Mouse (Mus musculus): ENCODE measurements around the gene Ptpra.
"Not testable (repeated sequence)": the region's sequence is repeated elsewhere in the genome, so short reads cannot be mapped to it uniquely, and the experiment has no call there.

Gene Ptpra

DNA sequence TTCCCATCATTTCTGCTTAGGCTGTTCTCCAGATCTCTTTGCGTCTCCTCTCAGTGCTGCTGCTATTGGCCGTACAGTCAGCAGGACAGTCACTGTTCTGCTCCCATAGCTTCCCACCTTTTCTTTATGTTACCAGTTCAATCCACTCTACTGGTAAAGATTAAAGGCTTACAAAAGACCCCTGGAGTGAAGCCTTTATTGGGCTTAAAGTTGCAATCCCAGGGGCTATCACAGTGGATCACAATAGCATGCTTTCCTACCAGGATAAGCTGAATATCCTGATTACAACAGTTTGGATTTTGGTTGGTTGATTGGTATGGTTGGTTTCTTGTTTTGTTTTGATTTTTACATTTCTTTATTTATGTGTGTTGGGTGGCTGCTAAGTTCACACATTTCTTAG, 37.9 kb downstream of the Ptpra start:
- no peak for DNase-seq (ENCODE audit: low read depth, low spot score)

DNA sequence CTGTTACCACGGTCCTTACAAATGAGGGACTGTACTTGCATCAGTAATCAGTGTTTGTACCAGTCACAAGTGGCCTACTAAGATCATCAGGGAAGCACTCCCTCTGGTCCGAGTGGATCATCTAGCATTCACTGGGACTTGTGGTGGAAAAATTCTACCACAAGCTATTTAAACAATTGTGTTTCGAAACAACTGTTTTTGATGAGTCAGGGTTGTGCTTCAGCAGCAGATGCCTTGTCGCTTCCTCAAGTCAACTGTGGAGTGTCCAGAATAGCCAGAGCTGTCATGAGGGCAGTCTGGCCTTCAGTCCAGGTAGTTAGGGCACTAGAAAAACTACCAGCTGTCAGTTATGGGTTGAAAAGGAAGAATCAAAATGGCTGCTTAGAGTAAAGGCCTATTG, 38.5 kb downstream of the Ptpra start:
- DNase-seq (ENCODE audit: low read depth, low spot score), result no peak

DNA sequence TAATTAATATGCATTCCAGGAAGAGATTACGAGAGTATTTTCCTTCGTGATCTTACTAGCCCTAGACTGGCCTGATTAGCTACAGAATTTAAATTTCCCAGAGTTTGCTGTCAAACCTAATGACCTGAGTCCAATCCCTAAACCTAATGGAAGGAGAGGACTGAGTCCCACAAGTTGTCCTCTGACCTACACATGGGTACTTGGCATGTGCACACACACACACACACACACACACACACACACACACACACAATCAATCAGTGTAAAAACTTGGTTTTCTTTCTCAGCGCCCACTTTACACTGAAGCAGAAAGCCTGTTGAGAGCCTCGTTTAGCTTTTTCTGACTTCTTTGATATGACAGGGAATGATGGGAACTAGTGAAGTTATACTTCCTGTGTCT, 41.1 kb downstream of the Ptpra start:
- DNase-seq (ENCODE audit: low read depth, low spot score), result no peak

DNA sequence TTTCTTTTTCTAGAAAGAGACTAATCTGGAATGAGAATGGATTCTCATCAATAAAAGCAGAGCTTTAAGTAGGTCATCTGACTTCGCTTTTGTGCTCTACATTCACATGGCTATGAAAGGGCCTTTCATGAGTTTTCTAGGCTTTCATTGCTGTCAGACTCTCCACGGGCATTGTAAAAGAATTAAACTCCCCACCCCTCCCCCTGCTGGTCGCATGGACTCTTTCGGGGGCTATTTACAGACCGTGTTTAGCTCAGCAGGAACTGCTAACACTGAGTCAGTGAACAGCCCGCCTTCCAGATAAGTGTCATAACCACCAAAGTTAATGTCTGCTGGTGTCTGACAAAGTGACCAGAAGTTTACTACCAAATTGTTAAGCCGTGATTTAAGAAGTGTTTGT, 41.5 kb downstream of the Ptpra start:
- no peak for DNase-seq (ENCODE audit: low read depth, low spot score)

DNA sequence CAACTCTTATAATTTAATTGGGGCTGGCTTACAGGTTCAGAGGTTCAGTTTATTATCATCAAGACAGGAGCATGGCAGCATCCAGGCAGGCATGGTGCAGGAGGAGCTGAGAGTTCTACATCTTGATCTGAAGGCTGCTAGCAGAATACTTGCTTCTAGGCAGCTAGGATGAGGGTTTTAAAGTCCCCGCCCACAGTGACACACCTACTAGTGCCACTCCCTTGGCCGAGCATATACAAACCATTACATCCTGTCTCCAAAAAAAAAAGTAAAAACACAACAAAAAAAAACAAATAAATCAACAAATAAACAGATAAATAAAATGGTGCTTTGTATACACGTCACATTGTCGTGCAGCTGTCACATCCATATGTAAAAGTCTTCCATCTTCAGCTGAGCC, 45.0 kb downstream of the Ptpra start:
- not testable (repeated sequence) for DNase-seq (ENCODE audit: low read depth, low spot score)

DNA sequence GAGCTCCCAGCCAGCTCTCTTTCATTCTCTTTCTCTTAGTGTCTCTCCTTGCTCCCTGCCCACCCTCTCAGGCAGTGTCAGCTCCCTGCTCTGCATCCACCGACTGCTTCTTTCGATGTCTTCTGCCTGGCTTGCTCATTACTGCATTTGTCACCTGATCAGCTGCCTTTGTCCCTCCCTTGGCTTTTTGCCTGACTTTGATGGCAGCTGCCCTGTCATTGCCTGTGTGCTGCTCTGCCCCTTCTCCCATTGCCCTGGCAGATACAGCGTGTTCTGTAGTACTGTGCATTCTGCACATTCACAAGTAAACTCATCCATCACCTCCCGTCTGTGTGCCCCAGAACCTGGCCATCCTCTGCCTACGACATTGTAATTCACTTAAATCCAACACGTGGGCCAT, 46.0 kb downstream of the Ptpra start:
- peak; percentile 32 for DNase-seq (ENCODE audit: low read depth, low spot score)

DNA sequence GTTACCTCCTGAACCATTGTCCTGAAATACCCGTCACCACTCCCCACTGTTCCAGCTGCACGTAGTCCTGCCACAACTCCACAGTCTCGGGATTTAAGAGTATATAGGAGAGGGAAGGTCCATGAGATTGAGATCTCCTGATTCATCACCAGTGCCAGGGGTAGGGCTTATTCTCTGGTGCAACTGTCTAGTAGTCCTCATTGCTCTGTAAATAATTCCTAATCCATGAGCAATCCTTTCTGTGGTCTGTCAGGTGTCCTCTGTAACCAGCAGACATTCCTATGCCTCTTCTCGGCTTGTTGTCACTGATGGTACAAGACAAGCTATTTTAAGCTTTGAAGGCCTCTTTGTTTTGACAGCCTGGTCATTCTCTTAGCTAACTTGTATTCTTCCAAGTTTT, 46.9 kb downstream of the Ptpra start:
- no peak for DNase-seq (ENCODE audit: low read depth, low spot score)

DNA sequence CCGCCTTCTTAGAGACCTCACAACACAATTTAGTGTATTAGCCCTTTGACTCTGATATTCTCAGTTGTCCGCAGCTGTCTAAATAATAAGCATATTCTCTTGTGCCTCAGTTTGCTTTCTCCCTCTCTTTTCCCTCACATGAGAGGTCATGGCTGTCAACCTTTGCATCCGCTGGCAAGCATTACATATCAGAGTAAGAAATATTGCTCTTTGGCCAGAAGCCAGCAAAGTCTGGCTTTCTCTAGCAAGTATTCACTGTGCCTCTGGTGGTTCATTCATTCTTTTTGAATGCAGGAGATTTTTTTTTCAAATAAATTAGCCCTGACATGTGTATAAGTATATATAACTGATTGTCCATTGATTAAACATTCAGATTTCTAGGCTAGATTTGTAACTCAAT, 49.5 kb downstream of the Ptpra start:
- DNase-seq (ENCODE audit: low read depth, low spot score), result no peak

DNA sequence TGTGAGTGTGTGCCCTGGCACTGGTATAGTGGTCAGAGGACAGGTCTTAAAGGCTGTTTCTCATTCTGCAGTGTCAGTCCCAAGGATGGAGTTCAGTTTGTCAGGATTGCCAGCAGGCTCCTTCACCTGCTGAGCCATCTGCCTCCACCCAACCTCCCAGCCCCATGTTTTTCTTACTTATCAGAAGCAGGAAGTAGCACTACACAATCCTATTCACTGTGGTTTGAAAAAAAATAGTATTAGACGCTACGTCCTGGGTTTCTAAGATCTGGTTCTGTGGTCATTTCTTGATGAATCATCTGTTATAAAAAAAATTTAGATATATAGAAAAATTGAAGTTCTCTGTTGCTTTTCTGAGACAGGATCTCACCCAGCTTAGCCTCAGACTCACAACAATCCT, 51.5 kb downstream of the Ptpra start:
- DNase-seq (ENCODE audit: low read depth, low spot score), result no peak

DNA sequence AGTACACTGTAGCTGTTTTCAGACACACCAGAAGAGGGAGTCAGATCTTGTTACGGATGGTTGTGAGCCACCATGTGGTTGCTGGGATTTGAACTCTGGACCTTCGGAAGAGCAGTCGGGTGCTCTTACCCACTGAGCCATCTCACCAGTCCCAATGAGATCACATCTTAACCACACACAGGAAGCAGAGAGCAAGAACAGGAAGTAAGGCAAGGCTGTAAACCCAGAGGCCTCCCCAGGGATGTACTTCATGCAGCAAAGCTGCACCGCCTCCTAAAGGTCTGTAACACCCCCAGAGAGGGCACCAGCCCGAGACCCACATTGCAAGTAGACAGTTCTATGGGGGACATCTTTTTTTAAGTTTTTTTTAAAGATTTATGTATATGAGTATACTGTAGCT, 61.5 kb downstream of the Ptpra start:
- not testable (repeated sequence) for DNase-seq (ENCODE audit: low read depth, low spot score)

DNA sequence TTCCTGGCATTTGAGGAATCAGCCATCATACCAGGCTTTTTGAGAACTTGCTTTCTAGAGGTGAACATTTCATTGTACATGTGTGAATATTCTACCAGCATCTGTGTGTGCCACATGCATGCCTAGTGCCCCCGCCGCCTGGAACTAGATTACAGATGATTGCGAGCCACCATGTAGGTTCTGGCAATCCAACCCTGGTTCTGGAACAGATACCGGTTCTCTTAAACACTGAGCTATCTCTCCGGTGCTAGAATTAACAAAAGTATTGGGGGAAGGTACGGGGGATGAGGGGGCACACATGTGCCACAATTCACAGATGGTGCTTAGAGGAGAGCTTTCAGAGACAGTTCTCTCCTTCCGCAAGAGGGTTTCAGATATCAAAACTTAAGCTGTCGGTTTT, 63.8 kb downstream of the Ptpra start:
- no peak for DNase-seq (ENCODE audit: low read depth, low spot score)

DNA sequence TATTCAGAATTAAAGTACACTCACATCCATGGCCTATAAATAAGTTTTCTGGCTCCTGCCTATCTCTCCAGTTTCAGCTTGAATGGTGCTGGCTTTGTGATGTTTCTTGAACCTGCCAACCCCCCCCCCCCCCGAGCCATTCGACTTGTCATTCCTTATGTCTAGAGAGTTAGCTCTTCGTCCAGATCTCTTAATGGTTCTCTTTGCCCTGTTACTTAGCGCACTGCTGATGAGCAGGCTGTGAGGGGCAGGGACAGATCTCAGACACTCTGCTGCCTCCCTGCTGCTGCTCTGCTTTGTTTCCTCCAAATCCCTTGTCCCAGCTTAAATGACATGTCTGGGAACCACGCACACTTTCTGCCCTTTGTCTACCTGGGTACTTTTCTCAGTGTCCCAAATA, 65.7 kb downstream of the Ptpra start:
- DNase-seq (ENCODE audit: low read depth, low spot score), result no peak

DNA sequence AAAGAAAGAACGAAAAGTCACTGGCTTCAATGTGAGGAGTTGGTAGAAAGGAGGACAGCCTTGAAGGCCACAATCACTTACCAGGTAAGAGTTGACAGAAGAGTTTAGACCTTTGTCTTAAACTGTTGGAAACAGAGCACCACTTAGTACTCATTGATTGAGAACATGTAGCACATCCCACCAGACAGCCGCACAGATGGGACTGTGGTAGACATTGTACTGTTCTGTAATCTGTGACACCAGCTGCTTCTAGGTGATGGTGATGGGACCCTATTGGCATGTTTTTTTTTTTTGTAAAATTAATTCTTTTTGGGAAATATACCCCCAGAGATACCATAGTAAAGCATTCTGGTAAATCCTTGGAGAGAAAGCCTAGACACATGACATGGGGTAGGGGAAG, 71.8 kb downstream of the Ptpra start:
- DNase-seq (ENCODE audit: low read depth, low spot score), result no peak

DNA sequence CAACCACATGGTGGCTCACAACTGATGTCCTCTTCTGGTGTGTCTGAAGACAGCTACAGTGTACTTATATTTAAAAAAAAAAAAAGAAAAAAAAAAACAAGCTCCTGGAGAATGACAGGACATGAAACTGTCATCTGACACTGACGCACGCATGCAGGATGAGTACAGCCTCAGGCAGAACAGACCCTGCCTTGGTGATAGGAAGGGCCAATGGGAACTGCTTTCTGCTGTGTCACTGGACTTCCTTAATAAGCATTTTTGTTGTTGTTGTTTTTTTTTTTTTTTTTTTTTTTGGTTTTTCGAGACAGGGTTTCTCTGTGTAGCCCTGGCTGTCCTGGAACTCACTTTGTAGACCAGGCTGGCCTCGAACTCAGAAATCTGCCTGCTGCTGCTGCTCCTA, 75.4 kb downstream of the Ptpra start:
- not testable (repeated sequence) for DNase-seq (ENCODE audit: low read depth, low spot score)

DNA sequence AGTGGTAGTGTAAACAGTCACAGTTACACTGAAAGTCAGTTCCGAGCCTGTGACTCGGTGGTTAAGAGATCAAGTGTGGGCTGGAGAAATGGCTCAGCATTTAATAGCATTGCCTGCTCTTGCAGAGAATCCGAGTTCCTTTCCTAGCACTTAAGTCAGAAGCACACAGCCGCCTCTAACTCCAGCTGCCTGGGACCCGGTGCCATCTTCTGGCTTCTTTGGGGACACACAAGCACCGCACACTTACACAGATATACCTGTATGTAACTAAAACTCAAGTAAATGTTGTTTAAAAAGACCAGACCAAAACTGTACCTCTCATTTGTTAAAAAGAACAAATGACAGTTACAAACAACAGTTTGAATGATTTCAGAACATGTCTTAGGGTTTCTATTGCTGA, 78.4 kb downstream of the Ptpra start:
- DNase-seq (ENCODE audit: low read depth, low spot score), result no peak

DNA sequence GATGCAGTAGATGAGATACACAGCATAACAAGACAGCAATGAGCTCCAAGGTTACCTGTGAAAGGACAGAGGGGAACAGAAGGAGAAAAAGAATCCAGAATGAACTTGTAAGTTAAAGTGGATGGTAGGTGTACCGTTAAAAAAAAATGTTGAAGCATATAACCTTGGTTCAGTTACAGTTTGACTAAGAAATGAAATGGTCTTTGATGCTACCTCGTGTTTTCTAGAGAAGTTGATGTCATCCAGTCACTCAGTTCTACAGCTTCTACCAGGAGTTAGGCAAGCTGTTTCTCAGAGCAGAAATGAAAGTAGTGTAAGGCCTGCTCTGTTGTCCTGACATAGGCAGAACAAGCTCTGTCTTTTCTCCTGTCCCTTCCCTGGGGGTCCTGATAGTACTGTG, 79.2 kb downstream of the Ptpra start:
- no peak for DNase-seq (ENCODE audit: low read depth, low spot score)

DNA sequence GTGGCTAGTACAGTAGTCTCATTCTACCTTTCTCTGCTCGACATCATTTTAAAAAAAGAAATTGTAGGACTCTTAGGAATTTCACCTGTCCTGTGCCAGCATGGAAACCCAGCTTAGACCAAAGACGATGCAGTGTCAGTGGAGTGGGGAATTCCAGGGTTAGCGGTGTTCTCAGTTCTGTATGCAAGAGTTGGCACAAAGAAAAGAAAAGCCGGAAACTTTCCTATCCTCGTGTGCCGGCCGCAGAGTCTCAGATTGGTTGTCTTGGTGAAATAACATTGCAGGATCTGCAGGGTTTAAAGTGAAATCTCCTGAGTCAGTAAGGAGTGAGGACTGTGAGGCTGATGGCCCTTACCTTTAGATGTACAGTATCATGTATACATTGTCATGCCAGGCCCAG, 79.8 kb downstream of the Ptpra start:
- DNase-seq (ENCODE audit: low read depth, low spot score), result no peak

DNA sequence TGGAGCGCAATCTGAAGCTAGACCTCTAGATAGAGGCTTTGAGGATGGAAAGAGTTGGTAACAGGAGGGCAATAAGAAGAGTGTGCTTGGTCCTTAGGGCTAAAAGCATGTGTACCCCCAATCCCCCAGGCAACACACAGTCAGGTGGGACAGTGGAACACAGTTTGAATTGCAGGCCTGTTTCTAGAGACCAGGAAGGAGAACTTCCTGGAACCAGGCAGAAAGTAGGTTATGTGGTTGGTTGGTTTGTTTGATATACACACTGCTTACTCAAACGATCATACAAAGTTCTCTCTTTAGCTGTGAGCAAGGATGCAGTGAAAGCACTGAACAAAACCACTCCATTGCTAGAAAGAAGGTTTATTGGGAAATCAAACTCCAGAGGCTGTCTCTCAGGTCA, 82.1 kb downstream of the Ptpra start:
- DNase-seq (ENCODE audit: low read depth, low spot score), result no peak

DNA sequence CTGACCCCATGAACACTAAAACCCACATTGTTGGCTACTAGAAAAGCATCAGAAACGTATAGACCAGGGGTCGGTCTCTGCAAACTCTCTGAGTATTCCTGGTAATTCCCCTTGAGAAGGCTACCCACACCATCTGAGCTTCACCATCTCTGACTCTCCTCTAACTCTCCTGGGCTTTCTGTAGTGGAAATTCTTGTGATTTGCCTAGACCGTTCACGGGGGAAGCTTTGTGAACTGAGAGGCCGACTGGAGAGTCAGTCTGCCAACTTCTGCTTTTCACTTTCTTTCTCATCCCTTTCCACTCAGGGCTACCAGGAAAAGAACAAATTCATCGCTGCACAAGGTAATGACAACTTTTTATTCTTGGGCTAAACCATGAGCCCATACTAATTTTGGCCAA, 84.9 kb downstream of the Ptpra start:
- DNase-seq (ENCODE audit: low read depth, low spot score), result no peak

DNA sequence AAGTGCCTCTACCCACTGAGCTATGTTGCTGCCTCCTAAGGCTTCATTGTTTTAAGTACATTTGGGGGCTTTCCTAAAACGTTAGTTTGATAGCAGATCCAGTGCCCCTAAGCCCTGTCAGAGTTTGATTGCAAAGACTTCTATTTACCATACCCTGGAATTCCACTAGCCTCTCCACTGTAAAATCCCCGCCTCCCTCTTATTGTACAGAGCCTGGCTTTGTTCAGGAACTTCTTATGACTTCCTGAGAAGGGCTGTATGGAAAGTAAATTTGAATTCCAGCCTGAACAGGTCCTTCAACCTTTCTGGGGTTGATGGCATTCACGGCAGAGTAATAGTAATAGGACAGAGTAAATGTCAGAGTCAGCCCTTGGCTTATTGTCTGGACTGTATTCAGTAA, 86.8 kb downstream of the Ptpra start:
- no peak for DNase-seq (ENCODE audit: low read depth, low spot score)

DNA sequence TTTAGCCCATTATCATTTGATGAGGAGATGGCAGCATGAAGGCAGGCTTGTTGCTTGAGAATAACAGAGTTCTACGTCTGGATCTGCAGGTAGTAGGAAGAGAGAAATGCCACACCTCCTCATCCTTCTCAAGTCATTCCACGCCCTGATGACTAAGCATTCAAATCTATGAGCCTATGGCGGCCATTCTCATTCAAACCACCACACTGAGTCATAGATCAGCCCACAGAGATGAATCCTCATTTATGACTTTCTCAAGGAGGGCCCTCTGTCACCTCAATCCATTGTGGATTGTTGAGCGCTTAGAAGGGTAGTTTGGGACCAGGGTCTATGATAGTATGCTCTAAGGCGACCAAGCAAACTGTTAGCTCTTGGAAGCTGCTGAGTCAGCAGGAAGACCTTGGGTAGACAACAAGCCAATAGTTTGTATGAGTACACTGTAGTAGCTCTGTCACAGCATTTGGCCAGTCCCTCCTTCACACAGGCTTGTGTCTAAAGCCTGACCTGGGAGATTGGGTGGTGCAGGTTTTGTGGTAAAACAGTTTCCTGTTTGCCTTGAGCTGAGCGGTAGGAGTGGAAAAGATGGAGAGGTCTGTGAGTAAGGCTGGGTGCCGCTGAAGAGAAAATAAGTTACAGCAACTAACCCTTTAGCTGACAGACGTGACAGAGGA, 88.9 kb downstream of the Ptpra start:
- DNase-seq (ENCODE audit: low read depth, low spot score), result no peak

DNA sequence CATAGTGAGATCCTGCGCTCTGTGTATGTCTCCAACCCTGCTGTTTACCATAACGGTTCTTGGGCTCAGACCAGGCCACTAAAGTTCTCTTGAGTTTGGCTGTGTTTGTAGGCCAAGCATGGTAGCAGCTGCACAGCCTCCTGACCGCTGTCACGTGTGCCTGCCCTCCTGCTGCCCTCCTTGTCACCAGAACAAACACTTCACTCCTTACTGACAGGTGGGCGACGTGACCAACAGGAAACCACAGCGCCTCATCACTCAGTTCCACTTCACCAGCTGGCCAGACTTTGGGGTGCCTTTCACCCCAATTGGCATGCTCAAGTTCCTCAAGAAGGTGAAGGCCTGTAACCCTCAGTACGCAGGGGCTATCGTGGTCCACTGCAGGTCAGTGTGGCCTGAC, 90.2 kb downstream of the Ptpra start:
- no peak for DNase-seq (ENCODE audit: low read depth, low spot score)

DNA sequence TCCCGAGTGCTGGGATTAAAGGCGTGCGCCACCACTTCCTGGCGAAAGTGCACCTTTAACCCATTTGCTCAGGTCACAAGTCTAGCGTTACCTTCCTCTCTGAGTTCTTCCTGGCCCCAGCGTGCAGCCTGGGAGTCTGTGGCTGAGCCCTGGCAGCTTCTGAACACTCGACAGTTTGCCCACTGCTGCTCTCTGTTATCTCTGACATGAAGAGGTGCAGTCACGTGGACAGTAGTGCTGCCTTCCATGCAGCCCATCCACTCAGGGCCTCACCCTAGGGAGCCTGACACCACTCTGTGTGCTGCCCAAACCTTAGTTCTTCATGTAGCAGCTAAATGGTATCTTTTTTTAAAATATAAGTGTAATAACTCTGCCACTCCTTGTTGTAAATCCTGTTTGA, 96.9 kb downstream of the Ptpra start:
- DNase-seq (ENCODE audit: low read depth, low spot score), result no peak

DNA sequence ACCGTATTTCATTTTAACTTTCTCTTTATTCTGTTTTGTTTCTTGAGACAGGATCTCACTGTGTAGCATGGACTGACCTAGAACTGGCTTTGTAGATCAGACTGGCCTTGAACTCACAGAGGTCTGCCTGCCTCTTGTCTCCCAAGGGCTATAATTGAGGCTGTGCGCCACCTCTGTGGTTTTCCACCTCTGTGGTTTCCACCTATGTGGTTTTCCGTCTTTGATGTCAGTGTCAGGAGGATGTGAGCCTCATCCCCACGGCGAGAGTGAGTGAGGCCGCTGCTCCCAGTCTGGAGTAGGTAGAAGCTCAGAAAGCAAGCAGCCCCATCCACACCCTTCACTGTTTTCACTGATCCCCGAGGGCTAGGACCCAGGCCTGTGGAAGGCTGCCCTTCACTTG, 104.8 kb downstream of the Ptpra start:
- no peak for DNase-seq (ENCODE audit: low read depth, low spot score)

Measured in retina, adult 2 months (tissue).